ENCODE assay signal across 10 mouse cellular contexts in genomic region chr15:84105924-84106500, GRCm38 (mm10). TPM values are rescaled to one million over a fixed set of nuclear protein-coding genes. Genes with fewer than 3 reads are reported as not detected.
DNase-seq lines count a peak whose midpoint lies in the region; ATAC-seq and TF ChIP-seq lines count a peak whose summit lies in the region.
"Had no signal": no experiment of that assay in that cellular context is flagged by ENCODE, and none has a peak within 500 bp of the region (broad histone marks: within the 10 kb centered on the region; RNA-seq: fewer than 3 reads in every experiment).

No protein-coding gene starts in this region.

- no peaks in the 10 kb centered on the region for H3K36me3 ChIP-seq in heart, embryonic 16.5 days (ENCODE audit: control insufficient read depth, insufficient read depth)
- no peaks in the 10 kb centered on the region for H3K36me3 ChIP-seq in heart, adult 2 months (ENCODE audit: control insufficient read depth, insufficient read depth, low read length)
- H3K36me3 ChIP-seq in hindbrain, embryonic 14.5 days (replicated peaks; ENCODE audit: control insufficient read depth, insufficient read depth): no peaks in the 10 kb centered on the region
- H3K36me3 ChIP-seq in midbrain, embryonic 14.5 days (ENCODE audit: control insufficient read depth, insufficient read depth, low read length): no peaks in the 10 kb centered on the region

- DNase-seq in heart, adult 2 months: no peak
- DNase-seq in cerebellum, postnatal 10 days: peak; percentile 49 to 57
- DNase-seq in hindbrain, embryonic 14.5 days (ENCODE audit: low spot score): no peak
- peak; percentile 49 for DNase-seq in midbrain, embryonic 14.5 days
- no peak for DNase-seq in gastrocnemius, postnatal 10 days
- DNase-seq in spleen, adult 18-20 months: no peak
- DNase-seq in testis, postnatal 14 days (ENCODE audit: low spot score): no peak

- peaks cover 50% of the 10 kb centered on the region for H3K27me3 ChIP-seq in heart, embryonic 16.5 days (ENCODE audit: control insufficient read depth, insufficient read depth, low read length)
- peaks cover 8% of the 10 kb centered on the region for H3K27me3 ChIP-seq in heart, adult 2 months (ENCODE audit: control insufficient read depth, insufficient read depth, low read length)
- no peaks in the 10 kb centered on the region for H3K27me3 ChIP-seq in hindbrain, embryonic 14.5 days (ENCODE audit: control insufficient read depth, insufficient read depth, low read length)
- H3K27me3 ChIP-seq in midbrain, embryonic 14.5 days (ENCODE audit: control insufficient read depth, insufficient read depth, low read length): peaks cover 4% of the 10 kb centered on the region; the same call in 1 of the 2 replicates

- WGBS in heart, embryonic 16.5 days: 14% methylated on average over 12 of the region's 12 CpGs
- WGBS in heart, adult 2 months: 12% methylated on average over 12 of the region's 12 CpGs
- 11% methylated on average over 12 of the region's 12 CpGs for WGBS in hindbrain, embryonic 14.5 days
- 11% methylated on average over 12 of the region's 12 CpGs for WGBS in midbrain, embryonic 14.5 days

- peak overlapping the region; percentile 52 for H3K4me3 ChIP-seq in heart, embryonic 16.5 days (ENCODE audit: low read length)
- H3K4me3 ChIP-seq in heart, adult 2 months: no peak overlapping the region
- H3K4me3 ChIP-seq in hindbrain, embryonic 14.5 days (replicated peaks; ENCODE audit: low read length): peak overlapping the region; percentile 75
- H3K4me3 ChIP-seq in midbrain, embryonic 14.5 days (replicated peaks; ENCODE audit: low read depth, low read length): peak overlapping the region; percentile 60

- TF ChIP-seq CTCF in heart, adult 2 months (IDR thresholded peaks at IDR 0.05): no peak

- no peak for TF ChIP-seq POLR2A in heart, adult 2 months (IDR thresholded peaks at IDR 0.05; ENCODE audit: insufficient read depth, low read depth, low read length)

- no peak overlapping the region for H3K27ac ChIP-seq in heart, embryonic 16.5 days (ENCODE audit: low read length)
- H3K27ac ChIP-seq in heart, adult 2 months: no peak overlapping the region
- peak overlapping the region; percentile 78 for H3K27ac ChIP-seq in hindbrain, embryonic 14.5 days
- peak overlapping the region; percentile 60 for H3K27ac ChIP-seq in midbrain, embryonic 14.5 days (replicated peaks; ENCODE audit: low read depth, low read length)

- H3K79me2 ChIP-seq in heart, adult 2 months (replicated peaks; ENCODE audit: control insufficient read depth, insufficient read depth, low read length): no peaks in the 10 kb centered on the region

- H3K9ac ChIP-seq in heart, embryonic 16.5 days (ENCODE audit: low read length): no peak overlapping the region
- H3K9ac ChIP-seq in heart, adult 2 months (ENCODE audit: low read depth, low read length): no peak overlapping the region
- peak overlapping the region; percentile 83 for H3K9ac ChIP-seq in hindbrain, embryonic 14.5 days
- peak overlapping the region; percentile 65 for H3K9ac ChIP-seq in midbrain, embryonic 14.5 days (replicated peaks; ENCODE audit: low read length)

- peaks cover 5% of the 10 kb centered on the region; the same call in 1 of the 2 replicates for H3K4me1 ChIP-seq in heart, embryonic 16.5 days (ENCODE audit: control insufficient read depth, insufficient read depth, low read length)
- no peaks in the 10 kb centered on the region for H3K4me1 ChIP-seq in heart, adult 2 months (ENCODE audit: control insufficient read depth, insufficient read depth, low read length)
- peaks cover 24% of the 10 kb centered on the region for H3K4me1 ChIP-seq in hindbrain, embryonic 14.5 days (replicated peaks; ENCODE audit: control insufficient read depth, insufficient read depth, low read length)
- H3K4me1 ChIP-seq in midbrain, embryonic 14.5 days (ENCODE audit: control insufficient read depth, insufficient read depth, low read length): peaks cover 17% of the 10 kb centered on the region

- no peaks in the 10 kb centered on the region for H3K9me3 ChIP-seq in heart, embryonic 16.5 days (replicated peaks; ENCODE audit: control insufficient read depth, low read length)
- no peaks in the 10 kb centered on the region for H3K9me3 ChIP-seq in hindbrain, embryonic 14.5 days (ENCODE audit: control insufficient read depth, low read length)
- no peaks in the 10 kb centered on the region for H3K9me3 ChIP-seq in midbrain, embryonic 14.5 days (ENCODE audit: control insufficient read depth, low read length)

- TF ChIP-seq EP300 in heart, adult 2 months (IDR thresholded peaks at IDR 0.05; ENCODE audit: insufficient read depth, low read depth, low read length): no peak

- intact Hi-C loops in heart, adult 2 months (cut with DNase I): no loop called here

- peak overlapping the region; percentile 77 for H3K4me2 ChIP-seq in heart, embryonic 16.5 days (ENCODE audit: low read depth, low read length)
- peak overlapping the region; percentile 85 for H3K4me2 ChIP-seq in hindbrain, embryonic 14.5 days (replicated peaks)
- H3K4me2 ChIP-seq in midbrain, embryonic 14.5 days (ENCODE audit: low read length): peak overlapping the region; percentile 79

- ATAC-seq in heart, embryonic 16.5 days (replicated peaks; ENCODE audit: extremely low read depth, insufficient read depth, low FRiP score): no peak
- peak; percentile 29; the same call in 1 of the 2 replicates for ATAC-seq in hindbrain, embryonic 14.5 days (ENCODE audit: low FRiP score)
- ATAC-seq in midbrain, embryonic 14.5 days (ENCODE audit: low FRiP score, low TSS enrichment): peak; percentile 15; the same call in 1 of the 2 replicates

RNA-seq across cellular contexts. Expression of gene Sult4a1, which starts 0.5 kb away (rescaled TPM):
- 0.42 and 0.72 TPM in 2 replicates for polyA plus RNA-seq in heart, embryonic 16.5 days (2015; fragmentation: Nextera tagmentation; extraction: Ambion mirVana)
- under 1 TPM in 1 of 2 experiments, not detected in 1; 0.20 TPM for total RNA-seq in heart, adult 2 months (2021)
- polyA plus RNA-seq in heart, adult 2 months (2012; rRNA removed): 0.86 and 0.91 TPM in 2 replicates
- polyA plus RNA-seq in hindbrain, embryonic 14.5 days (2014; fragmentation: Nextera tagmentation; extraction: Ambion mirVana): 70.3 and 78.6 TPM in 2 replicates
- polyA plus RNA-seq in midbrain, embryonic 14.5 days (2014; fragmentation: Nextera tagmentation; extraction: Ambion mirVana): 42.5 and 55.0 TPM in 2 replicates
- total RNA-seq in gastrocnemius, postnatal 10 days (2021): under 1 TPM; 0.36 to 0.38 TPM
- total RNA-seq: CH12.LX had no signal

RNA-seq across cellular contexts. Expression of gene Pnpla5, which starts 17.0 kb away (rescaled TPM):
- polyA plus RNA-seq in heart, embryonic 16.5 days (2015; fragmentation: Nextera tagmentation; extraction: Ambion mirVana): not detected in 2 replicates
- total RNA-seq in heart, adult 2 months (2021): not detected
- 0.15 TPM in 1 of 2 replicates, not detected in the other for polyA plus RNA-seq in heart, adult 2 months (2012; rRNA removed)
- polyA plus RNA-seq in hindbrain, embryonic 14.5 days (2014; fragmentation: Nextera tagmentation; extraction: Ambion mirVana): not detected in 2 replicates
- polyA plus RNA-seq in midbrain, embryonic 14.5 days (2014; fragmentation: Nextera tagmentation; extraction: Ambion mirVana): not detected in 2 replicates
- not detected for total RNA-seq in gastrocnemius, postnatal 10 days (2021)
- total RNA-seq: CH12.LX; layer of hippocampus, postnatal 25 days had no signal

RNA-seq across cellular contexts. Expression of gene Efcab6, which starts 40.8 kb away (rescaled TPM):
- 0.30 and 0.39 TPM in 2 replicates for polyA plus RNA-seq in heart, embryonic 16.5 days (2015; fragmentation: Nextera tagmentation; extraction: Ambion mirVana)
- total RNA-seq in heart, adult 2 months (2021): not detected
- polyA plus RNA-seq in heart, adult 2 months (2012; rRNA removed): 0.06 and 0.18 TPM in 2 replicates
- polyA plus RNA-seq in hindbrain, embryonic 14.5 days (2014; fragmentation: Nextera tagmentation; extraction: Ambion mirVana): 0.51 and 0.88 TPM in 2 replicates
- 0.15 and 0.22 TPM in 2 replicates for polyA plus RNA-seq in midbrain, embryonic 14.5 days (2014; fragmentation: Nextera tagmentation; extraction: Ambion mirVana)
- total RNA-seq in gastrocnemius, postnatal 10 days (2021): 1 to 10 TPM; 3.2 to 7.4 TPM
- total RNA-seq: CH12.LX had no signal

Comparison
In these comparisons a context has a peak if more than half of its experiments do, and no peak if none do; other contexts are left out.
1. H3K27ac ChIP-seq: peak in hindbrain, embryonic 14.5 days (single experiment) and midbrain, embryonic 14.5 days (single experiment); none in heart, embryonic 16.5 days (single experiment) and heart, adult 2 months (single experiment).
2. H3K9ac ChIP-seq: peak in hindbrain, embryonic 14.5 days (single experiment) and midbrain, embryonic 14.5 days (single experiment); none in heart, embryonic 16.5 days (single experiment) and heart, adult 2 months (single experiment).
3. DNase-seq: peak in cerebellum, postnatal 10 days (2 of 2) and midbrain, embryonic 14.5 days (single experiment); none in heart, adult 2 months (0 of 2), hindbrain, embryonic 14.5 days (single experiment), gastrocnemius, postnatal 10 days (single experiment), spleen, adult 18-20 months (0 of 2) and testis, postnatal 14 days (single experiment).
4. RNA of gene Sult4a1, which starts 0.5 kb away (polyA plus RNA-seq): 70.3 to 78.6 TPM in hindbrain, embryonic 14.5 days and 42.5 to 55.0 TPM in midbrain, embryonic 14.5 days; 0.86 to 0.91 TPM in heart, adult 2 months and 0.42 to 0.72 TPM in heart, embryonic 16.5 days; every median in the first group is over 10 times any median in the second.
5. Peak in every context shown above with its lines, with median percentiles within 50 percentile points of each other: H3K4me2 ChIP-seq.